Mouse (Mus musculus) megakaryocyte-erythroid progenitor cell, adult 5-6 weeks (primary cell): ENCODE results near the gene Gm12184. TPM values are rescaled to one million over a fixed set of nuclear protein-coding genes. Genes with fewer than 3 reads are reported as not detected.
"Not testable (repeated sequence)": the region's sequence is repeated elsewhere in the genome, so short reads cannot be mapped to it uniquely, and the experiment has no call there.

ENCODE experiments used
- ATAC-seq: replicated peaks from 2 replicates; pipeline ENCODE4 v1.8.0; 2016; ENCODE audit warnings: mild to moderate bottlenecking, inconsistent platforms; ENCODE audit not compliant: severe bottlenecking, poor library complexity, low FRiP score, low TSS enrichment
- total RNA-seq, 2 experiments: library from RNA; stranded (forward) in 1 of 2; stranded (reverse) in 1 of 2; fragments of 200-1000, 215-1000 nt in 1 of 2; fragments of >200 nt in 1 of 2; fragmentation: Nextera tagmentation in 1 of 2; gene quantifications; 2 replicates each; pipeline ENCODE4 v1.2.3; 2014 to 2017

Gene Gm12184
- 10.6 and 12.0 TPM in 2 replicates for total RNA-seq (2014; fragmentation: Nextera tagmentation)
- total RNA-seq (2017): 6.7 and 9.1 TPM in 2 replicates

GRCm38 (mm10) chr11:48825979-48826751 lies at the start of gene Gm12184, which contains the start of gene Trim7:
Gene Gm12184, minus strand, starts transcription at chr11:48826655.
Gene Trim7, plus strand, starts transcription at chr11:48826140.
- peak; percentile 47 for ATAC-seq

GRCm38 (mm10) chr11:48875343-48875837 lies 48.9 kb upstream of the Gm12184 start:
- not testable (repeated sequence) for ATAC-seq

DNA sequence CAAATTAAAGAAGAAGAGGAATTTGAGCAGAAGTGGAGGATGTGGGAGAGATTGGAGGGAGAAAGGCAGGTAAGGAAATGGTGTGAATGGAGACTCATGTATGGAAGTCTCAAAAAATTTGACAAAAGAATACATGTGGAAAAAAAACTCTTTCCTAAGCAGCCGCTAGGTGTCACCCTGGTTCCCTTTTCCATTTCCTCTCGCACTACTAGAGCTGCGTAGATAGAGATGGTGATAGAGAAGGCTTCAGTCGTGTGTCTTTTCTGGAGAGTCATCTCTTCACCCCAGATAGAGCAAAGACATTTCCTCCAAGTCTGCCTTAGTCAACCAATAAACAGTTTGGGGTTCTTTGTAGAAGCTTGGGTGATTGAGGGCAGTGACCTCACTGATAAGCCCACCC lies 48.0 kb upstream of the Gm12184 start:
- peak; percentile 26 for ATAC-seq

DNA sequence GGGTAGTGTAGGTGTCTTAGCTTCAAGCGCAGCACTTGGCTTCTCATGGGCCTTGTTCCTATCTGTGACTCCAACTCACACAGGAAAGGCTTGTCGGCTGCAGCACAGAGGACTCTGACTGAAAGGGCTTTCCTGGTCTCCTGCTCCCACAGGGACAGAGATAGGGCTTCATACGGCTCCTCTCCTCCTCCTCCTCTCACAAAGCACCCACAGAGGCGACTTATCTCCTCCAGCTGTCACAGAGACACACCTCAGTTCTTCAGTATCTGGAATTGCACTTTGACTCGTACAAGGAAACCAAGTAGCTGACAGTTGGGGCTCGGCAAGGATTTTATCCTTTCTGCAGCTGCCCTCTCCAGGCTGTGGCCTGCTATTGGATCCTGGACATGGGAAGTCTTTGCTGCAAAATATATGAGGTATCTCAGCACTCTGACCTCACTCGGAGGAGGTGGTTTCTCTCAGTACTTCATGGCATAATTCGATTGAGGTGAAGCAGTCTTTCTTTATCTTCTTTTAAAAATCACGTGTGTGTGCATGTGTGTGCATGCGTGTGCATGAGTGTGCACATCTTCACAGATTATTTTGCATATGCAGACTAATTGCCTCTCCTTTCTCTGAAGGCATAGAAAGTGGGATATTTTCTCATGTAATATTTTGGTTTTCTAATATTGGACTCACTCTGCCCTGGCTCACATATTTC lies 47.3 kb upstream of the Gm12184 start:
- ATAC-seq: peak; percentile 82

DNA sequence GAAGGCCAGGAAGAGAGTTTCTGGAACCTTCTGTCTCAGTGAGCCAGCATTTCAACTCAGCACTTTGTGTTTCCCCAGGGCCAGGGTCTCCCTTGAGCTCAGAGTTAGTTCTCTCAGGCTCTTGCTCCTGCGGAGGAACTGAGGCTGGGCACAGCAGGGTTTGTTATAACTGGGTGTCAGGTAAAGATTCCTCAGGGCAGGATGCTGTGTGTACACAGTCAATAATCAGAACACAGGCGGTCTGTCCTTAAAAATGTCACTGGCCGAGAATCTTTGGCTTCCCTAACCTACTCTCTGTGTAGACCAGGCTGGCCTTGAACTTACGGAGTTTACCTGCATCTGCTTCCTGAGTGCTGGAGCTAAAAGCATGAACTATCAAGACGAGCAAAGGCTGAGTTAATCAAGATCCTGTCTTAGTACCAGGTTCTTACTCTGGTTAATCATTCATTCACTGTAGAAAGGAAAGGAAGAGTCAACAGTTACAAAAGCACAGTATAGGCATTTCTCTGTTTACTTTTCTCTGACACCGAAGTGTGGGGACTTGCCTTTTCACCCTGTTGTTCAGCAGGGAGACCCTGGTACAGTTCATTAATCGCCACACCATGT lies 46.3 kb upstream of the Gm12184 start:
- ATAC-seq: no peak

DNA sequence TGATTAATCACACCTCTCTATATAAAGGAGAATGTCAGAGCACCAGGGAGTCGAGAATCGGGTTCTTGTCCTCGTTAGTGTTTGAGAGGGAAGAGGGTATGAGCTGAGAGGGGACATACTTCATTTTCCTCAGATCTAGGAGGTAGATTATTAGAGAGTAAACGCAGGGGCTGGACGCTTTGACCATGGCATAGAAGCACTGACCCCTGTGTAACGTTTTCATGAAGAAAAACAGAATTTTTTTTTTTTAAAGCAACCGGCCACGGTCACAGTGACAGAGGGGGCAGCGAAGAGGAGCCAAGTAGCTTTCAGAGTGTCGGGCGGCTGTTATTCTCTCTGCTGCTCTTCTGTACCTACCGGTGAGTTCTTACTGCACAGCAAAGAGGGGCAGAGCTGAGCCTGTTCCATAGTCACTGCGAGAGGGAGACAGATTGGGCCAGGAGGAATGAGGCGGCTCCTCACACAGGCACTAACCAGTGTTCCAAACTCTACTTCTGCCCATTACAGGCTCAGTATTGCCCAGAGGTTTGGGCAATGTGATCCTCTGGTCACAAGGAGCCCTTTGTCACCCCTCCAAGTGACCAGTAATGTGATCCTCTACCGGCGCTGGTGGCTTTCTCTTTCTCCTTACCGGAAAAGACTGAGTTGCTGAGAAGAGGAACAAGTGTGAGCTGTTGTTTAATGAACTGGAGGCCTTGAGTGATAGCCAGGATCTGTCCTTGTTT lies 45.5 kb upstream of the Gm12184 start:
- 0 out of 2 replicates have a peak, but pooled peaks have one; percentile 3 for ATAC-seq

DNA sequence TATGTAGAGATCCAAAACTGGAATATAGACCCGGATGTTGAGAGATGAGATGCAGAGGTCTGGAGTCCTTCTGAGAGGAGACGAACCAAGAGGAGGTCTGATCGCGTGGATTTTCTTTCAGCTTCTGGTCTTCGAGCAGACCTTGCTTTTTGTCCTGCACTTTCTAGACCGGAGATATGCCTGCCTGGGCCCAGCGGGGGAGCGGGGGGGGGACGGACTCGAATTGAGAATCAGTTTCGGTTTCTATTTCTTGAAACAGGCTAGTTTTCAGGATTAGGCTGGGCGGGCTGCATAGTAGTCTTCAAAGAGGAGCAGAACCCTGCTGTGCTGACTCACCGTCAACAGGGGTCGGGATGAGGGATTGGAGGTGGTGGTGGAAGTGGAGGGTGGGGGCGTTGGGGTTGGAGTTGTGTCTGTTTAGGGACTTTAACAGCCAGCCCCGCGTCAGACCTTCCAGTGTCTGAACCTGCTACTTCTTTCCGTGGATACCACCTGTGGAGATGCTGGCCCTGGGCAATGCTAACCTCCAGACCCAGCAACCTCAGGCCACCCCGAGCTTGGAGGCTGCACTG lies 44.8 kb upstream of the Gm12184 start, which contains the start of gene Irgm1:
TSS of gene Irgm1 (minus strand) at position 483 of the 572 bp plus-strand sequence.
- peak; percentile 19 for ATAC-seq

DNA sequence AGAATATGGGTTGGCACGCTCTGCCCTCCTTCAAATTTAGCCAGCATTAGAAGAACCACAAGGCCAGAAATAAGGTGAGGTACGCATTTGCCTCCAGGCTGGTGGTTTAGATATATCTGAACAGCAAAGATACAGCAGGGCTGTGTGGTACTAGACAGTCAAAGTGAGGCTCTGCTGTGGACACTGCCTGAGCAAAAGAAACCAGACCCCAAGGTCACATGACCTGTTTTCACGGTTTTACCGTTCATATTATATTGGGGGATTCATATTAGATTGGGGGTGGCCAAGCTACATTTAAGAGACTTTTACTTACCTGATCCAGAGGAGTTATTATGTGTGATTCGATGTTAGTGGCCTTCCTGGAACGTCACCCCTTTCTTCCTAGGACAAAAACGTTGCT lies 44.3 kb upstream of the Gm12184 start:
- ATAC-seq: peak; percentile 17; the same call in 1 of the 2 replicates

DNA sequence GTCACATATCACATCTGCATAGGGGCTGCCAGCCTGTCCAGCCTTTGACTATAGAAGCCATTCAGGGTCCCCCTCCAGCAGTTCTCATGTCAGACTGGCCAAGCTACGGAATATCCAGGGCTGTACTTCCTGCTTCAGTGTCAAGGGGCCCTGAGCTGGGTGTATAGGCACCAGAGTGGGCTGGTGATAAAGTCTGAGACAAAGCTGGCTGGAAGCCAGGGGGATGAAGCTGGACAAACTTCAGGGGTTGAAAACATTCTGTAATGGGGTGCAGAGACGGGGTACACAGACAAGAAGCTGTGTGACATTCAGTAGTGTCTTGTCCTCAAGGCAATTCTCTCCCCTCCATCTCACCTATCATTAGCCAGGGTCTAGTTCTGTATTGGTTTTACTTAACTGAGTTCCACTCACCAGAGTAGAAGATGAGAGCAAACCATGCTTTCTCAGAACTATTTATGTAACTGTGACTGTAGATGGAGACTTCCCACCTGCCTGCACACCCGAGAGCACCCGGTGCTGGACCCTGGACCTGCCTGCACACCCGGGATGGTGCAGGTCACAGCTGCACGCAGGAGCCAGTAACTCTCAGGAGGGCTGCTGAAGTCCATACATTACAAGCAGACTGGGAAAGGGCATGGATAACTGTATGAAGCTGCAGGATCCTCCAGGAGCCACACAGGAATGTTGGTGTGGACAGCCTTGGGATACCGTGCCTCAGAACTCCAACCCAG lies 43.1 kb upstream of the Gm12184 start:
- no peak for ATAC-seq

- ATAC-seq: no peak
Measured at GRCm38 (mm10) chr11:48866481-48866880, 40.0 kb upstream of the Gm12184 start.

DNA sequence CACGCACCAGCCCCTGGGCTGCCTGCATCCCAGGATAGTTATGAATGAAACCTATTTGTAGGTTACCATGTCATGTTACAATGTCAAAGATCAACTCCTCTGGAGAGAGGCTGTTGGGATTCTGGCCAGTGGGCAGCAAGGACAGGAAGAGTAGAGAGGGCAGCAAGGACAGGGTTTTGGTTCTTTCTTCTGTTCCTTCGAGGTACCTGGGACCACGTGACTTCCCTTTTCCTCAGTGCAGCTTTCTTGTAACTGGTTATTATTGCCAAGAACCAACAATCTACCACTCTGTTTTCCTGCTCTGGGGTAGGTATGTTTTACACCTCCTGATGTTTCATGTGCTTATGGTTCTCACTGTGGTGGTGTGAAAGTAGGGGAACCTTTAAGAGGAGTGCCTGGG lies 37.4 kb upstream of the Gm12184 start:
- ATAC-seq: no peak

GRCm38 (mm10) chr11:48862784-48863319 lies 36.4 kb upstream of the Gm12184 start:
- no peak for ATAC-seq

DNA sequence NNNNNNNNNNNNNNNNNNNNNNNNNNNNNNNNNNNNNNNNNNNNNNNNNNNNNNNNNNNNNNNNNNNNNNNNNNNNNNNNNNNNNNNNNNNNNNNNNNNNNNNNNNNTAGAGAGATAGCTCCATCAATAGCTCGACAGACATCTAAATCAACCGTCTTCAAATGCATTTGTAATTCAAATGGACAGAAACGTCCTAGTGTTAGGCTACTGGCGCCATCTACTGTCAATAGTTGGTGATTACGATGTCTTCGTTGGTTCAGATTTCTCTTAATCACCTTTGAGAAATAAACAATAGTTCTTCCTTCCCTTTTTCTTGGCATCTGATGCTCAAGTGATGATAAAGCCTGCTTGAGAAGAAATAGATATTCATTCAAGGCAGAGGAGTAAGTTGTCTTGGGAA lies 32.6 kb upstream of the Gm12184 start:
- no peak for ATAC-seq

DNA sequence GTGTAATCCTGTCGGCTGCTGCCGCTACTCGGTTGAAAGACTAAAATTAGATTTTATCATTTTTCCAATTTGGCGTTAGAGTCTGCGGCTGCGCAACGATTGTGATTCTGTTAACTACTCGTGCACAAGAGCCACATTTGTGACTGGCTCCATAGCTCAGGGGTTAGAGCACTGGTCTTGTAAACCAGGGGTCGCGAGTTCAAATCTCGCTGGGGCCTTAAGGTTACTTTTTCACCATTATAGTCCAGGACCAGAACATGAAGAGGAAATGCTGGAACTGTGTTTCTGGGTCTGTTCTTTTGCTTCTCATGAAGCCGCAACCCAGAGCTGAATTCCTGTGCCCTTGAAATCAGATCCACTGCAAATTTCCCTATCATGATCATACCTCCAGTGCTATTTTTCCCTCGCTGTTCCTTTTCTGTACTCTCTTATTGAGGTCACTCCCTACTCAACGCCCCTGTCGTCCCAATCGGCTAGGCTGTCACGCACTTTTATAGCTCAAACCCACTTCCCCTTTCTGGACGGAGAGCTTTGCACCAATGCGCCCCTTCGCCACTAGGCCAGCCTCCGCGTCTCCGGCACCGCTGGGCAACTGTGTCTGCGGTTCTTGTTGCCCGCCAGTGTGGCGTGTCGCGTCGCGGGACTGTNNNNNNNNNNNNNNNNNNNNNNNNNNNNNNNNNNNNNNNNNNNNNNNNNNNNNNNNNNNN lies 27.2 kb upstream of the Gm12184 start:
- ATAC-seq: peak; percentile 55

GRCm38 (mm10) chr11:48852624-48853473 lies 26.4 kb upstream of the Gm12184 start:
- ATAC-seq: peak; percentile 2; the same call in 1 of the 2 replicates

GRCm38 (mm10) chr11:48852190-48852589 lies 25.7 kb upstream of the Gm12184 start:
- ATAC-seq: no peak
